Mouse (Mus musculus) heart, embryonic 11.5 days (tissue): ENCODE data around the gene Limch1. TPM values are rescaled to one million over a fixed set of nuclear protein-coding genes. Genes with fewer than 3 reads are reported as not detected.

Experiments used
- ATAC-seq: fragments of 200-750 bp; cut with Nextera tagmentation; replicated peaks from 2 replicates; pipeline ENCODE4 v1.8.0; 2017; ENCODE audit warnings: moderate library complexity; ENCODE audit not compliant: insufficient number of reproducible peaks, low FRiP score, low TSS enrichment
- H3K27ac ChIP-seq: fragments of 300-500 bp; sonication (generic); 2 replicates; pipeline ENCODE4 v1.5.1; 2014; ENCODE audit warnings: mild to moderate bottlenecking, low read depth, low read length
- H3K27me3 ChIP-seq: fragments of 300-500 bp; sonication (generic); 2 replicates; pipeline ENCODE4 v1.6.1; 2014; ENCODE audit warnings: mild to moderate bottlenecking, low read length, mixed read lengths; ENCODE audit not compliant: control insufficient read depth, insufficient read depth
- H3K36me3 ChIP-seq: fragments of 300-500 bp; sonication (generic); 2 replicates; pipeline ENCODE4 v1.6.1; 2014; ENCODE audit warnings: mild to moderate bottlenecking, low read length, moderate library complexity, mixed read lengths; ENCODE audit not compliant: control insufficient read depth, insufficient read depth
- H3K4me1 ChIP-seq: fragments of 300-500 bp; sonication (generic); 2 replicates; pipeline ENCODE4 v1.6.1; 2014; ENCODE audit warnings: low read length; ENCODE audit not compliant: control insufficient read depth, insufficient read depth
- H3K4me2 ChIP-seq: fragments of 300-500 bp; sonication (generic); 2 replicates; pipeline ENCODE4 v1.6.1; 2014; ENCODE audit warnings: mild to moderate bottlenecking, moderate library complexity
- H3K4me3 ChIP-seq: fragments of 300-500 bp; sonication (generic); 2 replicates; pipeline ENCODE4 v1.5.1; 2014; ENCODE audit warnings: low read depth, low read length
- H3K9ac ChIP-seq: fragments of 300-500 bp; sonication (generic); 2 replicates; pipeline ENCODE4 v1.6.1; 2014; ENCODE audit warnings: mild to moderate bottlenecking, low read depth, low read length, moderate library complexity
- H3K9me3 ChIP-seq: fragments of 300-500 bp; sonication (generic); replicated peaks from 2 replicates; pipeline ENCODE4 v1.6.1; 2016; ENCODE audit warnings: low read length; ENCODE audit not compliant: control insufficient read depth
- WGBS: fragments of 180-500 bp; shearing (Covaris S2); extraction: QIAGEN DNeasy Blood & Tissue Kit; methylation state at CpG from one replicate; pipeline ENCODE4 v1.1.7; 2014; ENCODE audit not compliant: insufficient replicate concordance; 5-methylcytosine and 5-hydroxymethylcytosine counted together
- polyA plus RNA-seq: library from polyadenylated mRNA; unstranded; fragments of >200 nt; fragmentation: Nextera tagmentation; extraction: Ambion mirVana; gene quantifications from 2 replicates; pipeline ENCODE4 v1.2.1, GENCODE M21; 2014

Gene Limch1
- polyA plus RNA-seq, 1 experiment from 2014 or later = 32.8 TPM

- WGBS = 20% methylated on average over 9 of the region's 9 CpGs
- peaks cover 15% of the 10 kb centered on the region for H3K4me1 ChIP-seq
- no peaks in the 10 kb centered on the region for H3K9me3 ChIP-seq
- H3K9ac ChIP-seq = no peak overlapping the region
- no peak overlapping the region for H3K27ac ChIP-seq
- no peak overlapping the region for H3K4me3 ChIP-seq
- H3K36me3 ChIP-seq = no peaks in the 10 kb centered on the region
- ATAC-seq = no peak
- peak overlapping the region; percentile 25; the same call in 1 of the 2 replicates for H3K4me2 ChIP-seq
- peaks cover 5% of the 10 kb centered on the region; the same call in 1 of the 2 replicates for H3K27me3 ChIP-seq
Observed at GRCm38 (mm10) chr5:66800243-66800642, 54.6 kb downstream of the Limch1 start.

- H3K4me3 ChIP-seq = no peak overlapping the region
- H3K27me3 ChIP-seq = peaks cover 5% of the 10 kb centered on the region; the same call in 1 of the 2 replicates
- no peaks in the 10 kb centered on the region for H3K9me3 ChIP-seq
- WGBS = 80% methylated on average over 6 of the region's 6 CpGs
- H3K9ac ChIP-seq = no peak overlapping the region
- H3K4me1 ChIP-seq = peaks cover 15% of the 10 kb centered on the region
- H3K36me3 ChIP-seq = no peaks in the 10 kb centered on the region
- H3K4me2 ChIP-seq = no peak overlapping the region
- no peak for ATAC-seq
- no peak overlapping the region for H3K27ac ChIP-seq
Observed at GRCm38 (mm10) chr5:66800977-66801376, 55.4 kb downstream of the Limch1 start.

- no peak overlapping the region for H3K4me3 ChIP-seq
- no peaks in the 10 kb centered on the region for H3K36me3 ChIP-seq
- H3K27me3 ChIP-seq = peaks cover 5% of the 10 kb centered on the region; the same call in 1 of the 2 replicates
- H3K27ac ChIP-seq = no peak overlapping the region
- no peak overlapping the region for H3K4me2 ChIP-seq
- WGBS = 74% methylated on average over 10 of the region's 10 CpGs
- H3K9me3 ChIP-seq = no peaks in the 10 kb centered on the region
- no peak for ATAC-seq
- peaks cover 15% of the 10 kb centered on the region for H3K4me1 ChIP-seq
- no peak overlapping the region for H3K9ac ChIP-seq
Observed at GRCm38 (mm10) chr5:66802196-66802595, 56.6 kb downstream of the Limch1 start.

- Histone ChIP-seq H3K27me3 (peaks cover 5% of the 10 kb centered on the region; the same call in 1 of the 2 replicates), H3K4me2 (no peak overlapping the region), H3K4me1 (peaks cover 5% of the 10 kb centered on the region), H3K9ac (no peak overlapping the region), H3K4me3 (no peak overlapping the region), H3K9me3 (no peaks in the 10 kb centered on the region), H3K36me3 (no peaks in the 10 kb centered on the region), H3K27ac (no peak overlapping the region)
- no peak for ATAC-seq
- WGBS = 77% methylated on average over 7 of the region's 7 CpGs
Observed at GRCm38 (mm10) chr5:66806335-66806734, 60.7 kb downstream of the Limch1 start.

GRCm38 (mm10) chr5:66807737-66808136 lies 62.1 kb downstream of the Limch1 start:
- Histone ChIP-seq H3K9ac (no peak overlapping the region), H3K9me3 (no peaks in the 10 kb centered on the region), H3K4me3 (no peak overlapping the region), H3K27ac (no peak overlapping the region), H3K4me1 (no peaks in the 10 kb centered on the region), H3K4me2 (no peak overlapping the region), H3K27me3 (no peaks in the 10 kb centered on the region), H3K36me3 (no peaks in the 10 kb centered on the region)
- no peak for ATAC-seq
- 88% methylated on average over 6 of the region's 6 CpGs for WGBS

GRCm38 (mm10) chr5:66809016-66809570 lies 63.5 kb downstream of the Limch1 start:
- WGBS = 77% methylated on average over 9 of the region's 9 CpGs
- no peaks in the 10 kb centered on the region for H3K36me3 ChIP-seq
- no peak overlapping the region for H3K9ac ChIP-seq
- ATAC-seq = no peak
- H3K4me3 ChIP-seq = no peak overlapping the region
- no peaks in the 10 kb centered on the region for H3K27me3 ChIP-seq
- H3K4me2 ChIP-seq = no peak overlapping the region
- no peaks in the 10 kb centered on the region for H3K9me3 ChIP-seq
- no peaks in the 10 kb centered on the region for H3K4me1 ChIP-seq
- H3K27ac ChIP-seq = no peak overlapping the region

GRCm38 (mm10) chr5:66810396-66810795 lies 64.8 kb downstream of the Limch1 start:
- Histone ChIP-seq H3K4me2 (no peak overlapping the region), H3K36me3 (no peaks in the 10 kb centered on the region), H3K27me3 (no peaks in the 10 kb centered on the region), H3K9me3 (no peaks in the 10 kb centered on the region), H3K4me1 (no peaks in the 10 kb centered on the region), H3K4me3 (no peak overlapping the region), H3K27ac (no peak overlapping the region), H3K9ac (no peak overlapping the region)
- no peak for ATAC-seq
- 56% methylated on average over 2 of the region's 2 CpGs for WGBS

GRCm38 (mm10) chr5:66814674-66815073 lies 69.0 kb downstream of the Limch1 start:
- ATAC-seq = no peak
- no peaks in the 10 kb centered on the region for H3K36me3 ChIP-seq
- 88% methylated on average over 3 of the region's 3 CpGs for WGBS

GRCm38 (mm10) chr5:66815877-66816276 lies 70.2 kb downstream of the Limch1 start:
- no peak overlapping the region for H3K9ac ChIP-seq
- no peaks in the 10 kb centered on the region for H3K9me3 ChIP-seq
- H3K4me1 ChIP-seq = no peaks in the 10 kb centered on the region
- no peaks in the 10 kb centered on the region for H3K27me3 ChIP-seq
- no peak for ATAC-seq
- WGBS = 44% methylated on average over 6 of the region's 6 CpGs
- no peak overlapping the region for H3K4me3 ChIP-seq
- no peaks in the 10 kb centered on the region for H3K36me3 ChIP-seq
- no peak overlapping the region for H3K4me2 ChIP-seq
- H3K27ac ChIP-seq = no peak overlapping the region

More at GRCm38 (mm10) chr5:66814674-66815073, 69.0 kb downstream of the Limch1 start:
- no peaks in the 10 kb centered on the region for H3K9me3 ChIP-seq
- no peak overlapping the region for H3K9ac ChIP-seq
- no peak overlapping the region for H3K4me2 ChIP-seq
- H3K27ac ChIP-seq = no peak overlapping the region
- no peaks in the 10 kb centered on the region for H3K27me3 ChIP-seq
- H3K4me1 ChIP-seq = no peaks in the 10 kb centered on the region
- H3K4me3 ChIP-seq = no peak overlapping the region
